Mouse (Mus musculus) lung, adult 2 months (tissue): ENCODE data around the gene Vti1a.

Source experiments
- CTCF ChIP-seq: fragments of 200-500 bp; IDR thresholded peaks from 2 replicates; pipeline ENCODE4 v1.5.1; 2011; ENCODE audit warnings: mild to moderate bottlenecking, low read length, control low read depth; ENCODE audit not compliant: insufficient read depth
- POLR2A ChIP-seq: fragments of 200-500 bp; IDR thresholded peaks from 2 replicates; pipeline ENCODE4 v1.6.1; 2011; ENCODE audit warnings: low read depth, mild to moderate bottlenecking, control low read depth, low read length, borderline replicate concordance; ENCODE audit errors: extremely low read depth

GRCm38 (mm10) chr19:55554295-55554694 lies 238.2 kb downstream of the Vti1a start:
- TF ChIP-seq POLR2A (no peak), CTCF (no peak)
